Mouse (Mus musculus) left cerebral cortex, adult 11 months (tissue): Measurements from ENCODE around the gene Gramd2.
"Not testable (repeated sequence)": the region's sequence is repeated elsewhere in the genome, so short reads cannot be mapped to it uniquely, and the experiment has no call there.

Experiments
- DNase-seq: peaks from one replicate; pipeline ENCODE4 v3.0.0; 2022; ENCODE audit warnings: low spot score

Gene Gramd2

GRCm38 (mm10) chr9:59723096-59723657 lies 43.2 kb downstream of the Gramd2 start:
- peak; percentile 69 for DNase-seq

GRCm38 (mm10) chr9:59723791-59724442 lies 44.0 kb downstream of the Gramd2 start:
- peak; percentile 12 for DNase-seq

GRCm38 (mm10) chr9:59725515-59725914 lies 45.6 kb downstream of the Gramd2 start:
- no peak for DNase-seq

DNA sequence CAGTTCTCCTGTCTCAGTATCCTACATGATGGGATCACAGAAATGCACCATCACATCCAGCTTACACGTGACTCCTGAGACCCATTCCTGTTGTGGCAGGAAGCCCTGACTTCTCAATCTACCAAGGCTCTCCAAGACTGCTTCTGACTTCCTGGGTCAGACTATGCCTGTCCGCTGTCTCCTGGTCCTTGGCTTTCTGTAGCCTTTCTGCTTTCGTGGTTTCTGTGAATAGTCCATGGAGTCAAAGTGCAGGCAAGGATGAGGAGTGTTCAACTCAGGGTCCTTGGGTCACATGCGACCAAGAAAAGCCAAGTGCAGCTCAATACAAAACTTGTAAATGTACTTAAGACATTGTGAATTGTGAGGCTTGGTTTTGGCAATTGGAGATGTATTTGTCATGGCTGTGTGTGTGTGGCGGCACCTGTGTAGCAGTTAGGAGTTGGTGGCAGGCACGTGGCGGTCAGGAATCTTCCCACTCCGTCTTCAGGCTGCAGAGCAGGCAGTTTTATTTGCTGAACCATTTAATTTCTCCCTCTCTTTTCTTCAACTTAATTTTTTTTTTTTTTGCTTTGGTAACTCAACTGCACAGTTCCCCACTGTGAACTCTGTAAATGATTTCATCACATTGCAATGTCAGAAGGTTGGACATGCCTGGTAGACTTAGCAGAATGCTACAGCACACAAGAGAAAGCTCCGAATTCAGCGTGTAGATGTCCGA lies 47.8 kb downstream of the Gramd2 start:
- no peak for DNase-seq

DNA sequence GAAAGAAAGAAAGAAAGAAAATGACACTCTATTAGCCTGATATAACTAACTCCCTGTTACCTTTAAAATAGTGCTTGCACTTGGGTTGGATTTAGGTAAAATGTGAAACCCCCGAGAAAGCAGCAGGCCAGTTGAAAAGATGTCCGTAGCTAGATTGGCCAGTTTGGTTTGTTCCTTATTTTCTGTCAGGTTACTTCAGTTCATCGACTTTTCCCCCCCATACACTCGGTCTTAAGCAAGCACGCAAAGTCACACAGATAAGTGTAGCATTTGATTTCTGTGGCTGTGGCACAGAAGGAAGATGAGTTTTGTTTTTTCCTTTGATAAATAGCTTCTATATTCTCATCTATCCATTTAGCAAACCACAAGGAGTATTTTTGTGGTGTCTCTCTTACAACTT lies 51.2 kb downstream of the Gramd2 start:
- DNase-seq, result no peak

DNA sequence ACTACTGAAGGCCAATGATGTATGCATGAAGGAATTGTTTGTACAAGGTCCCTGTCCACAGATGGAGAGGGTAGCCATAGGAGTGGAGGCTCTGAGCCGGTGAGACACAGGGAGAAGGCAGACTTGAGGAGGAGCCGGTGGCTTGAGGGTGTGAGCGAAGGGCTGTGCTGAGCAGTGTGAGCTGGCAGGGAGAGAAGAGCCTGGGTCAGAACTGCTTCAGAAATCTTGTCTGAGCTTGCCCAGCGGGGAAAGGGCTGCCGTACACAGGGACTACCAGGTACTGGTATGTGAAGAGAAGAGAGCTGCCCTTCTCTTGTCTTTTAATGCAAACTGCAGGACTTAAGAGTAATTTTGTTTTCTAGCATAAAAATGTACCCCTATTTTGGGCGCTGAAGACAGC lies 53.1 kb downstream of the Gramd2 start:
- DNase-seq, result no peak

DNA sequence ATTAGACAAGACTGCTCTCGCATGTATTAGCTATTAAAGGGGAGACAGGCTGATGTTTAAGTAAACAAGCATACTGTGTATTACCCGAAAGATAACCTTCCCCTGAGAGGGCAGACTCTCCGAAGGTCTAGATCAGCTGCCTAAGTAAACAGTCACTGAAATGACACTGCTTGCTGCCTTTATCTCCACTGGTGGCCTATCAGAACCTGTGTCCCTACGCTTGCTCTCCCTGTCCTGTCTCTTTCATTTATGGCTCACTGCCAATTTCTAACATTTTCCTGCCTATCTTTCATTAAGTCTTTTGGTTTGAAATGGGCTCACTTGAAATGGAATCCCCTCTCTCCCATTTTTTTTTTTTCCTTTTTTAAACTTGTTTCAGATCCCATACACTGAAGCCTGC lies 55.5 kb downstream of the Gramd2 start:
- DNase-seq, result no peak

- no peak for DNase-seq
Observed at GRCm38 (mm10) chr9:59740593-59740992, 60.6 kb downstream of the Gramd2 start.

DNA sequence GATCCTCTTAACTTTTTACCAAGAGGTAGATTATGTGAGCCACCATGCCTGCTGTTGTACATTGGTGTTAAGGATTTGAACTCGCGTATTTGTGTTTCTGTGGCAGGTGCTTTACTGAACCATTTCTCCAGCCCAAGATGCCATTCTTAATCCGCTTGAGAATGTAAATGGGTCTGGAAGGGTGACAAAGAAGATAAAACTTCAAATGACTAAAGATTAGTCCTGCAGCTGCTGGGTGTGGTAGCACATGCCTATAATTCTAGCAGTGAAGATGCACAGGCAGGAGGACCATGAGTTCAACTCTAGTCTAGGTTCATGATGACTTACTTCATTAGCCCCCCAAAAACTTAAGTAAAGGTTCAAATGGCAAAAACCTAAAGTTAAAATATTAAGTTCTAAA lies 64.0 kb downstream of the Gramd2 start:
- DNase-seq, result no peak

DNA sequence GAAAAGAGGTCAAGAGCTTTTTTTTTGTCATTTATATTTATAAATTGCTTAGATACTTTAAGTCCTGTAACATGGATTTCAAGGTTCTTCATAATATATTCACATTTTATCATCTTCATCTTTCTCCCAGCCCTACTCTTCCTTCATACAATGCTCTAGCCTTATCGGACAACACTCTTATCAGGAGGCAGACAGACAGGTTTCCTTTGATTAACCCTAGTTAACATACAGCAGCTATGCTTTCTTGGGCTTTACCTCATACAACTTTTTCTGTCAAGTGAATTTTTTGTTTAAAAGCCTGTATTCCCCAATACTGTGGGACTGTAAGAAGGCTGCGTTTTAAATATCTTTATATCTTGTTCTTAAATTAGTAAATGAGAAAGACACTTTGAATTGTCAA lies 68.4 kb downstream of the Gramd2 start:
- DNase-seq, result no peak

DNA sequence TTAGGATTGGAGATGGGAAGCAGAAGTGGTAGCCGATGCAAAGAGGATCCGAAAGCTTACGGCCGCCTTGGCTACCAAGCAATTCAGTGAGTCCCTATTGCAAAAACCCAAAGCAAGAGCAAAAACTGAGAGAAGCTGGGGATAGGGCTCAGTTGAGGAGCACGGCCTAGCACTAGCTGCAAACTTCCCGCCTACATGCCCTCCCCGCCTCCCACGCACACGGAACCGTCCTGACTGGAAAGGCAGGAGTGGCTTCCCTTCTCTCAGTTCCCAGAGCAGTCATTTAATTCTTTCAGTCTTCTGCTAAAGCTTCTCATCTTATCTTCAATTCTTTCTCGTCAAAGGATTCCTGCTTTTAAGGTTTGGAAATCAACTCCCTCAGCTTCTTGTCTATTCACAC lies 69.0 kb downstream of the Gramd2 start:
- peak; percentile 29 for DNase-seq

DNA sequence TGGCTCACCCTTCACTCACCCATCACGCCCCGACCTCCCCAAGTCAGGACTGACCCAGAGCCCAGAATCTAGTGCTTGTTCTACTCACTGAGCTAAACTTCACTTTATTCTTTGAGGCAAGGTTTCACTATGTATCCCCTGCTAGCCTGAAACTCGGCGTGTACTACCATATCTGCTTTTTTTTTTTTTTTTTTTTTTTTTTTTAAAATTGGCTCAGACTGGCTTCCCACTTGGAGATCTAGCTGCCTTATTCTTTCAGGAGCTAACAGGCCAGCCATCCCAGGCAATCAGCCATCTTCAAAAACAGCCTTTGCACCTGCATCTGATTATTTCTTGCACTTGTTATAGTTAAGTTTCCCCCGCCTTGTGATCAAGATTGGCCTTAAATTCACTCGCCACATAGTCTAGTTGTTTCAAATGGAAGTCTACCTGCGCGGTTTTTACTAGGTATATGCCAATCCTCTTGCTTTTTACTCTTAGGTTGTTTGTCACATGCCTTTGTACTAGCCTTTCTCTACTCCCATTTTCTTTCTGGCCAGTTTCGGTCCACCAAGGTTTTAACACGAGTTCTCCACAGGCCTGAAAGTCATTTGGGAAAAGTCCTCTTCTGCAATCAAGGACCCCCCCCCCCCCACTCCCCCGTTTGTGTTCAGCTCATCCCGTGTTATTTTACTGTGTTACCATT lies 69.8 kb downstream of the Gramd2 start:
- DNase-seq, result no peak

- DNase-seq, result peak; percentile 98
Observed at GRCm38 (mm10) chr9:59750267-59751065, 70.5 kb downstream of the Gramd2 start, which contains the start of the genes Senp8 and Myo9a. Senp8 (minus strand) TSS chr9:59750710. Myo9a (plus strand) TSS chr9:59750896.

GRCm38 (mm10) chr9:59751066-59751581 lies 71.2 kb downstream of the Gramd2 start:
- DNase-seq, result peak; percentile 71

- no peak for DNase-seq
Observed at GRCm38 (mm10) chr9:59751966-59752365, 72.0 kb downstream of the Gramd2 start.

DNA sequence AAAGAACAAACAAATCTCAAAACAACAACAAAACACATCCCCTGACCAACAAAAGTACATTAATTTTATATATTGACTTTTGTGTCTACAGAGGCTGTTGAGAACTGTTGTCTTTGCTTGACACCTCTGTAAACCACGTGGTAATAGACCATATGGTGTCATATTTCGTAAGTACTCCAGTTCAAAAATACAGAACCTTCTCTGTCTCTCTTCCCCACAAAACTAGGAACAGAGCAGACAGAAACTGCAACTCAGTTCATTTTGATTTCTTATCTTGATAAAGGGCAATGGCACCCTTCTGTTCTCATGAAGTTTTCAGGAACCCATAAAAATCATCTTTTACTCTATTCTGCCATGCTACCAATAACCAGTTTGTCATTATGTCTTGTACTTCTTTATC lies 75.3 kb downstream of the Gramd2 start:
- no peak for DNase-seq

DNA sequence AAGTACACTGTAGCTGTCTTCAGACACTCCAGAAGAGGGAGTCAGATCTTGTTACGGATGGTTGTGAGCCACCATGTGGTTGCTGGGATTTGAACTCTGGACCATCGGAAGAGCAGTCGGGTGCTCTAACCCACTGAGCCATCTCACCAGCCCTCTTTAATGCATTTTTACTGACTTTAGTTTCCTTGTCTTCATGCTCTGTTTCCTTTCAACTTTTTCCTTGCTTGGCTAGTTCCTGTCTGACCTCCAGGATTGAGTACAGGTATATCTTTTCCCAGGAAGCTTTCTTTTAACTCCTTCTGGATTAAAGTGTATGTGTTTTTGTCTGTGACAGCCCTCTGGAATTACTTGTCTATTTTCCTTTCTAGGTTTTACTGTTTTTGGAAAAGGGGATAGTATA lies 77.1 kb downstream of the Gramd2 start:
- DNase-seq, result not testable (repeated sequence)

DNA sequence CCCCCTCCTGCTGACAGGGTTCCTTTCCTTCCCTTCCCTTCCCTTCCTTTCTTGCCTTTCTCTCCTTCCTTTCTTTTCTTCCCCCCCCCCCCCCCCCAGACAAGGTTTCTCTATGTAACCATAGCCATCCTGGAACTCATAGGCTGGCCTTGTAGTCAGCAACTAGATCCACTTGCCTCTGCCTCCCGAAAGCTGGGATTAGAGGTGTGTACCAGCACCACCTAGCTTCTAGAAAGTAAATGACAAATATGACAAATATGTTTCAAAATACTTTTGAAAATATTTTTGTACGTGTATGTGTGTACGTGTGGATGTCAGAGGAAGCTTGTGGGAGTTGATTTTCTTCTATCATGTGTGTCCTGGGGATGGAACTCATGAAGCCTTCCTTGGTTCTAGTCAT lies 80.6 kb downstream of the Gramd2 start:
- no peak for DNase-seq

- DNase-seq, result not testable (repeated sequence)
Observed at GRCm38 (mm10) chr9:59766966-59767461, 87.1 kb downstream of the Gramd2 start.
